Mouse (Mus musculus): ENCODE results near the gene Slc19a1. TPM values are rescaled to one million over a fixed set of nuclear protein-coding genes. Genes with fewer than 3 reads are reported as not detected.

The Slc19a1 gene
- total and polyA plus RNA-seq, 2 experiments from 2014 or later: 6.2 to 7.1 TPM

DNA sequence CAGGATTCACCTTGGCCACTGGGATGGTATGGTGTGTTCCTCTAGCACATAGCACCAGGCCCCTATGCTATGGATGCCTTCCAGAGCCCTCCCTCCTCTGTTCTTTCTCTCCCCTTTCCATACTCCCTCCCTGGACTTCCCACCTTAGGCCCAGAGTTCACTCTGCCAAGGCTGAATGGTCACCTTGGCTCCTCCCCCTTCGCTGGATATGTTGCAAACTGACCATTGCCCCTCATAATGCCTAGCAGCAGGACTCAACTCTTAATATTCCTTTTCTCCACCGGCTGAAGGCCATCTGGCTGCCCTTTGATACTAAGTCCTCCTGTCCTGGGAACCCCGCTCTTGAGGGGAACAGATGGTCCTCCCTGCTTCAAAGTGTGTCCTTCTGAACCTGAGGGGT, 5.1 kb upstream of the Slc19a1 start:
- Histone ChIP-seq H3K27me3 (ENCODE audit: control insufficient read depth, insufficient read depth, low read length) (0 out of 2 replicates have a peak, but pooled peaks cover 6% of the 10 kb centered on the region), H3K4me3 (ENCODE audit: low read depth, low read length) (no peak overlapping the region), H3K27ac (ENCODE audit: low read depth) (no peak overlapping the region), H3K36me3 (replicated peaks; ENCODE audit: control insufficient read depth, insufficient read depth, low read length) (no peaks in the 10 kb centered on the region), H3K4me1 (ENCODE audit: control insufficient read depth, insufficient read depth) (no peaks in the 10 kb centered on the region), H3K4me2 (ENCODE audit: low read depth, low read length) (no peak overlapping the region), H3K9me3 (replicated peaks; ENCODE audit: control insufficient read depth, low read length) (no peaks in the 10 kb centered on the region), H3K9ac (replicated peaks; ENCODE audit: low read depth, low read length) (no peak overlapping the region)
- ATAC-seq (ENCODE audit: insufficient read depth, low read depth) (no peak), DNase-seq (ENCODE audit: low spot score) (no peak)
- WGBS: 82% methylated on average over 3 of the region's 3 CpGs
- TF ChIP-seq EP300 (IDR thresholded peaks at IDR 0.05; ENCODE audit: low read depth) (no peak), CTCF (IDR thresholded peaks at IDR 0.05; ENCODE audit: low read depth) (no peak)

DNA sequence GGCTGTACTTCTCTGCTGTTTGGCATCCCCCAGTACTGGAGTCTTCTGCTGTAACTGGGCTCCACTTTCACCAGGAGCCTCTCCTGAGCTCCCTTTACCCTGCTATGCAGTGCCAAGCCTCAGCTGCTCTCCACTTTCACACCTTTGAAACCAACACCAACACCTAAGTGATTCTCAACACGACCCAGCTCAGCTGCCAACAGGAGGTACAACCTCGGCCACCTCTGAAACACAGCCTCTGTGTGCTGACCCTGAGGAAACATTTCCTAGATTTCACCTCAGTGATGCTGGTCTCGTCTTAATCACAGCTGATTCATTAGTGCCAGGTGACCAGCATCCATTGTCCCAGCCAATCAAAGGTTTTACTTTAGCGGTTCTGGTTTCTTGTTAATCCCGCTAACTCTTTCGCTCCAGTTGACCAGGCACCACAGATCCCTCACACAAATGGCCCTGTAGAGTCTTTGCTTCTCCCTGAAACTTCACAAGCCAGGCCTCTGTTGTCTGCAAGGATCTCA, 3.2 kb upstream of the Slc19a1 start:
- H3K36me3 ChIP-seq (replicated peaks; ENCODE audit: control insufficient read depth, insufficient read depth, low read length): no peaks in the 10 kb centered on the region
- DNase-seq (ENCODE audit: low spot score) (no peak), ATAC-seq (ENCODE audit: insufficient read depth, low read depth) (no peak)
- no peak for TF ChIP-seq CTCF (IDR thresholded peaks at IDR 0.05; ENCODE audit: low read depth)
- H3K9me3 ChIP-seq (replicated peaks; ENCODE audit: control insufficient read depth, low read length): no peaks in the 10 kb centered on the region
- no peak overlapping the region for H3K9ac ChIP-seq (replicated peaks; ENCODE audit: low read depth, low read length)
- WGBS: 77% methylated on average over 6 of the region's 6 CpGs
- 0 out of 2 replicates have a peak, but pooled peaks cover 6% of the 10 kb centered on the region for H3K27me3 ChIP-seq (ENCODE audit: control insufficient read depth, insufficient read depth, low read length)
- no peak overlapping the region for H3K4me3 ChIP-seq (ENCODE audit: low read depth, low read length)
- H3K4me1 ChIP-seq (ENCODE audit: control insufficient read depth, insufficient read depth): peaks cover 5% of the 10 kb centered on the region; the same call in 1 of the 2 replicates
- no peak overlapping the region for H3K4me2 ChIP-seq (ENCODE audit: low read depth, low read length)
- H3K27ac ChIP-seq (ENCODE audit: low read depth): no peak overlapping the region

DNA sequence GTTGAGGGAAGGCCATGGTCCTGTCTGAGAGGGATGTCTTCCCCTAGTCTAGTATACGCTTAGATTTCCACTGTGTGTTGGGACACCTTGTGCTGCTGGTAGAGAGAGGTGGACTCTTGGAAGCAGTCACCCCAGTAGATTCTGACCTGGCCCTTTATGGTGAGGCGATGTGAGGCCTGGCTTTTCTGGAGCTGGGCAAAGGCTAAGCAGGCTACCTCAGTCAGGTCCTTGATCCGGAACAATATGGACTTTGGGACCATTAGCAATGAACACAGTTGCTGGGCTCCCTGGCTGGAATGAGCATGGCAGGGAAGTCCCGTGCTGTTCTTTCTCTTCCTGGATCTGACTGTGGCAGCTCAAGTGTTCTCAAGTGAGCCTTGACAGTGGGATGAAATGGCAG, 2.3 kb upstream of the Slc19a1 start:
- Histone ChIP-seq H3K4me1 (ENCODE audit: control insufficient read depth, insufficient read depth) (peaks cover 9% of the 10 kb centered on the region; the same call in 1 of the 2 replicates), H3K9ac (replicated peaks; ENCODE audit: low read depth, low read length) (no peak overlapping the region), H3K27ac (ENCODE audit: low read depth) (no peak overlapping the region), H3K9me3 (replicated peaks; ENCODE audit: control insufficient read depth, low read length) (no peaks in the 10 kb centered on the region), H3K4me3 (ENCODE audit: low read depth, low read length) (no peak overlapping the region), H3K27me3 (ENCODE audit: control insufficient read depth, insufficient read depth, low read length) (0 out of 2 replicates have a peak, but pooled peaks cover 6% of the 10 kb centered on the region), H3K36me3 (replicated peaks; ENCODE audit: control insufficient read depth, insufficient read depth, low read length) (no peaks in the 10 kb centered on the region), H3K4me2 (ENCODE audit: low read depth, low read length) (no peak overlapping the region)
- no peak for DNase-seq (ENCODE audit: low spot score)
- TF ChIP-seq CTCF (IDR thresholded peaks at IDR 0.05; ENCODE audit: low read depth) (no peak), EP300 (IDR thresholded peaks at IDR 0.05; ENCODE audit: low read depth) (no peak)
- WGBS: 68% methylated on average over 4 of the region's 4 CpGs
- ATAC-seq (ENCODE audit: insufficient read depth, low read depth): no peak

DNA sequence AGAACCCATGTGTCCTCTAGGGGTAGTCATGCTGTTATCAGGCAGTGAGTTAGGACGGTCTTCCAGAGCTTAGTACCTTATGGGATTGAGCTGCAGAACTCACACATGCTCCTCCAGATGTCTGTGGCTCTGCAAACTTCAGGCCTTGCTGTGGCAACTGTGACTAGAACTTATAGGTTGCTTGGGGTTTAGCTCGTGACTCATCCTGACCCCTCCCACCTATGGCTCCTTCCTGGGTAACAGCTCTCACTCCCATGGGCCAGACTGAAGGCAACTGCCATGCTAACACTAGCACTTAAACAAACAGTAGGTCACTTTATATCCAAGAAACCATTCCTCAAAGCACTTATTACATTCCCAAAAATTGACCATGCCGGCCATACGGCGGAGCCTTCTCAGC, 1.4 kb upstream of the Slc19a1 start:
- Histone ChIP-seq H3K27me3 (ENCODE audit: control insufficient read depth, insufficient read depth, low read length) (0 out of 2 replicates have a peak, but pooled peaks cover 6% of the 10 kb centered on the region), H3K27ac (ENCODE audit: low read depth) (no peak overlapping the region), H3K4me3 (ENCODE audit: low read depth, low read length) (no peak overlapping the region), H3K4me1 (ENCODE audit: control insufficient read depth, insufficient read depth) (peaks cover 9% of the 10 kb centered on the region; the same call in 1 of the 2 replicates), H3K9me3 (replicated peaks; ENCODE audit: control insufficient read depth, low read length) (no peaks in the 10 kb centered on the region), H3K4me2 (ENCODE audit: low read depth, low read length) (no peak overlapping the region), H3K36me3 (replicated peaks; ENCODE audit: control insufficient read depth, insufficient read depth, low read length) (no peaks in the 10 kb centered on the region), H3K9ac (replicated peaks; ENCODE audit: low read depth, low read length) (no peak overlapping the region)
- WGBS: 87% methylated on average over 5 of the region's 5 CpGs
- no peak for ATAC-seq (ENCODE audit: insufficient read depth, low read depth)
- TF ChIP-seq CTCF (IDR thresholded peaks at IDR 0.05; ENCODE audit: low read depth): no peak
- no peak for TF ChIP-seq EP300 (IDR thresholded peaks at IDR 0.05; ENCODE audit: low read depth)
- DNase-seq (ENCODE audit: low spot score): no peak

DNA sequence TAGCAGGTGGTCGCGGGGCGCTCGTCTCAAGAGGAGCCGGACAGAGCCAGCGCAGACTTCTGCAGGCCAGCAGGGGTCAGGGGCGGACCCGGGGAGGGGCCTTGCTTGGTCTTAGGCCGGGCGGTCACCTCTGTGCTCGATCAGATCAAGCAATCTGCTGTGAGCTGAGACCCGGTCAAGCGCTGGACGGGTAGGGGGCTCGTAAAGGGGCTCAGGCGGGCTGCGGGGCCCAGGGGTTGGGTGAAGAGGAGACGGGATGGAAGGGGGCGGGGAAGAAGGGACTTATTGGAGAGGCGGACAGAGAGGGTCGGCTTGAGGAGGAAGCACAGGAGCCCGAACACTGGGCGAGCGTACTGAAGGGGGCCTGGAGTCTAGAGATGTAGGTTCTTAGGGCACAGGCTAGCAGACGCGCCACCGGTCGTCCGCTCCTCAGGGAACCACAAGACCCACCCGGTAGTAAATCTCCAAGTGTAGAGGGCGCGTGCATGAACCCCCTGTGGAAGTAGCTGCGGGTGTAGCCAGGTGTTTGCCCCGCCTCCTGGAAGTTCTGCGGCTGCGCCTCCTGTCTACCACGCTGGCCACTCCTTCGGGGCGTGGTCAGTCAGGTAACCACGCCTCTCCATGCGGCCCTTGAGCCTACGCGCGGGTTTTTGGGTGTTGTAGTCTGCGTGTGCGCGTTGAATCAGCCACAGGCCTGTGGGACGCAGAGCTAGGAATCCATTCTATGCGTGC, 716 bp downstream of the Slc19a1 start:
- 0 out of 2 replicates have a peak, but pooled peaks cover 6% of the 10 kb centered on the region for H3K27me3 ChIP-seq (ENCODE audit: control insufficient read depth, insufficient read depth, low read length)
- H3K27ac ChIP-seq (ENCODE audit: low read depth): no peak overlapping the region
- no peaks in the 10 kb centered on the region for H3K36me3 ChIP-seq (replicated peaks; ENCODE audit: control insufficient read depth, insufficient read depth, low read length)
- under 1% methylated on average over 49 of the region's 49 CpGs for WGBS
- H3K4me3 ChIP-seq (ENCODE audit: low read depth, low read length): peak overlapping the region; percentile 60
- peak overlapping the region; percentile 91 for H3K4me2 ChIP-seq (ENCODE audit: low read depth, low read length)
- TF ChIP-seq CTCF (IDR thresholded peaks at IDR 0.05; ENCODE audit: low read depth) (peak; percentile 25), EP300 (IDR thresholded peaks at IDR 0.05; ENCODE audit: low read depth) (no peak)
- H3K9ac ChIP-seq (replicated peaks; ENCODE audit: low read depth, low read length): peak overlapping the region; percentile 60
- peaks cover 9% of the 10 kb centered on the region; the same call in 1 of the 2 replicates for H3K4me1 ChIP-seq (ENCODE audit: control insufficient read depth, insufficient read depth)
- ATAC-seq (ENCODE audit: insufficient read depth, low read depth) (peak; percentile 95), DNase-seq (ENCODE audit: low spot score) (peak; percentile 88)
- H3K9me3 ChIP-seq (replicated peaks; ENCODE audit: control insufficient read depth, low read length): no peaks in the 10 kb centered on the region
